Mouse (Mus musculus): ENCODE measurements around the gene Kif2c.

DNA sequence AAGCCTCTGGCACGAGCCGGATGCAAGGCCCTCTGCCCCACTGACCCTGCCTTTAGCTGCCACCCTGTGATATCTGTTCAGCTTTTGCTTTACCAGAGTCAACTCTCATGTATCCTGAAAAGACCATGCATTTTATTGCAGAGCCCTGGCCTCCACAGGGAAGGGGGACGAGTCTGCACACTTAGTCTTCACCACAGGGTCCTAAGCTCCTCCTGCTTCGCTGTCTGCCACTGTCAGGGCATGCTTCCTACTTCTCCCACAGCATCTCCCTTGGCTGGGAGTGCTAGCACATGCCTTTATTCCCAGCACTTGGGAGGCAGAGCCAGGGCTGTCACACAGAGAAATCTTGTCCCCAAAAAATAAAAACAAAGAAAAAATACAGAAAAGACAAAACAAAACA lies 21.3 kb downstream of the Kif2c start:
- TF ChIP-seq CTCF (IDR thresholded peaks at IDR 0.05; ENCODE audit: extremely low read depth, insufficient read depth, insufficient read length, insufficient replicate concordance) (no peak), POLR2A (IDR thresholded peaks at IDR 0.05; ENCODE audit: low read depth, low read length) (no peak)
